Mouse (Mus musculus) intestine, postnatal 0 days (tissue): ENCODE measurements at regions not wholly inside any gene's neighbourhood (a gene's known extent, or its start where the extent isn't known, plus 50 kb on each side); places are given as distances from the start of the nearest gene placed in this dataset.

Experiments used
- ATAC-seq: fragments of 200-750 bp; cut with Nextera tagmentation; 2 replicates; pipeline ENCODE4 v1.8.0; 2017; ENCODE audit warnings: mild to moderate bottlenecking, moderate TSS enrichment, moderate library complexity
- H3K27ac ChIP-seq: fragments of 300-500 bp; sonication (generic); 2 replicates; pipeline ENCODE4 v1.5.1; 2014; ENCODE audit warnings: mild to moderate bottlenecking, low read depth, low read length, moderate library complexity
- H3K27me3 ChIP-seq: fragments of 300-500 bp; sonication (generic); replicated peaks from 2 replicates; pipeline ENCODE4 v1.6.1; 2014; ENCODE audit warnings: low read length, mixed read lengths; ENCODE audit not compliant: control insufficient read depth, insufficient read depth
- H3K36me3 ChIP-seq: fragments of 300-500 bp; sonication (generic); 2 replicates; pipeline ENCODE4 v1.6.1; 2014; ENCODE audit warnings: mild to moderate bottlenecking, moderate library complexity; ENCODE audit not compliant: control insufficient read depth, insufficient read depth
- H3K4me1 ChIP-seq: fragments of 300-500 bp; sonication (generic); replicated peaks from 2 replicates; pipeline ENCODE4 v1.6.1; 2014; ENCODE audit warnings: antibody characterized with exemption, low read length, mixed read lengths; ENCODE audit not compliant: control insufficient read depth, insufficient read depth
- H3K4me2 ChIP-seq: fragments of 300-500 bp; sonication (generic); replicated peaks from 2 replicates; pipeline ENCODE4 v1.6.1; 2014; ENCODE audit warnings: low read depth, mild to moderate bottlenecking, moderate library complexity
- H3K4me3 ChIP-seq: fragments of 300-500 bp; sonication (generic); 2 replicates; pipeline ENCODE4 v1.5.1; 2014; ENCODE audit warnings: low read depth, low read length
- H3K9ac ChIP-seq: fragments of 300-500 bp; sonication (generic); 2 replicates; pipeline ENCODE4 v1.6.1; 2014; ENCODE audit warnings: mild to moderate bottlenecking, low read depth, low read length
- H3K9me3 ChIP-seq: fragments of 300-500 bp; sonication (generic); 2 replicates; pipeline ENCODE4 v1.6.1; 2016; ENCODE audit warnings: mixed run types; ENCODE audit not compliant: control insufficient read depth
- CTCF ChIP-seq: sonication (generic); IDR thresholded peaks from 2 replicates; pipeline ENCODE4 v1.5.1; 2016; ENCODE audit warnings: low read depth, mild to moderate bottlenecking, control low read depth, antibody characterized with exemption, moderate library complexity
- WGBS: fragments of 180-500 bp; shearing (Covaris S2); extraction: QIAGEN DNeasy Blood & Tissue Kit; methylation state at CpG from one replicate; pipeline ENCODE4 v1.1.7; 2014; 5-methylcytosine and 5-hydroxymethylcytosine counted together

DNA sequence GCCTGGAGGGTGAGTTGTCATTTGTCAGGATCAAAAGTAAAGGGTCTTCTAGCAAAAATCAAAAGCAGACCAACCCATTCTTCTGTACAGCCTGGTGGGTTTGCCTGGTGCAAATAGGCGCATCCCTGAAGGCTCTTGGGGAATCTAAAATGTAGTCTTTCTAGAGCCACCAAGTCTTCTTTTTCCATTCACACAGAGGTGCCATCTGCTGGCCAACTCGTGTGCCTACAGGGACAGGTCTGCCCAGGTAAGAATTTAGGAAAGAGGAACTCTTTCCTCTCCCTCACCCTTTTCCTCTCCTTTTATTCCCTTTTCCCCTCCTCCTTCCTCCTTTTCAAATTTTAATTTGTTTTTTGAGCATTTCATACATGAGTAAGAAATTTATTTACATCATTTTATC, 116.5 kb downstream of the Insig2 start:
- peak; percentile 61 for TF ChIP-seq CTCF
- no peak overlapping the region for H3K4me3 ChIP-seq
- no peaks in the 10 kb centered on the region for H3K36me3 ChIP-seq
- 22% methylated on average over 2 of the region's 2 CpGs for WGBS
- no peak overlapping the region for H3K9ac ChIP-seq
- no peaks in the 10 kb centered on the region for H3K27me3 ChIP-seq
- no peaks in the 10 kb centered on the region for H3K4me1 ChIP-seq
- no peak overlapping the region for H3K4me2 ChIP-seq
- H3K9me3 ChIP-seq: no peaks in the 10 kb centered on the region
- ATAC-seq: no peak
- H3K27ac ChIP-seq: no peak overlapping the region

DNA sequence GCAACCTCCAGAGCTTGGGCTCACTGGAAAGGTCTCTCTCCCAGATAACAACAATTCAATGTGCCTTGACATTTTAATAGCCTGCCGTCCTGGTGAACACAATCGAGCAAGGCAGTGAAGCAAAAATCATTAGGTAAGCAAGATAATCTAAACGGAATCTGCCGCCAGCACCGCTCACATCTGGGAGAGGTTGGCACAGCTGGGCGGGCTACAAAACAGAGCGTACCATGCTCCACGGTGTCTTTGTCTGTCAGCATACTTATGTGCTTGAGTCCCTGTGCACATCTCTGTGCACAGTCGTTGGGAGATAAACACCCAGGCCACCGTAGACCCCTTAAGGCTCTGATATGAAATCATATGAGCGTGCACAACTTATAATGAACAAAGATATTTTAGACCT, 108.1 kb downstream of the Insig2 start:
- no peak overlapping the region for H3K4me3 ChIP-seq
- TF ChIP-seq CTCF: no peak
- H3K27ac ChIP-seq: no peak overlapping the region
- no peak overlapping the region for H3K4me2 ChIP-seq
- no peak for ATAC-seq
- H3K9me3 ChIP-seq: no peaks in the 10 kb centered on the region
- no peaks in the 10 kb centered on the region for H3K36me3 ChIP-seq
- no peaks in the 10 kb centered on the region for H3K4me1 ChIP-seq
- no peaks in the 10 kb centered on the region for H3K27me3 ChIP-seq
- H3K9ac ChIP-seq: no peak overlapping the region
- WGBS: 58% methylated on average over 11 of the region's 11 CpGs

GRCm38 (mm10) chr1:121226466-121227232, 105.7 kb downstream of the Insig2 start:
- no peak overlapping the region for H3K9ac ChIP-seq
- peak; percentile 56 for ATAC-seq
- WGBS: 15% methylated on average over 15 of the region's 15 CpGs
- H3K36me3 ChIP-seq: no peaks in the 10 kb centered on the region
- no peaks in the 10 kb centered on the region for H3K9me3 ChIP-seq
- H3K4me1 ChIP-seq: no peaks in the 10 kb centered on the region
- no peak for TF ChIP-seq CTCF
- H3K27ac ChIP-seq: no peak overlapping the region
- H3K27me3 ChIP-seq: no peaks in the 10 kb centered on the region
- peak overlapping the region; percentile 24; the same call in 1 of the 2 replicates for H3K4me2 ChIP-seq
- no peak overlapping the region for H3K4me3 ChIP-seq

GRCm38 (mm10) chr1:121227233-121227594, 105.2 kb downstream of the Insig2 start:
- Histone ChIP-seq H3K9ac (no peak overlapping the region), H3K4me3 (no peak overlapping the region), H3K4me2 (no peak overlapping the region), H3K9me3 (no peaks in the 10 kb centered on the region), H3K36me3 (no peaks in the 10 kb centered on the region), H3K27me3 (no peaks in the 10 kb centered on the region), H3K4me1 (no peaks in the 10 kb centered on the region), H3K27ac (no peak overlapping the region)
- 35% methylated on average over 6 of the region's 6 CpGs for WGBS
- ATAC-seq: no peak
- no peak for TF ChIP-seq CTCF

DNA sequence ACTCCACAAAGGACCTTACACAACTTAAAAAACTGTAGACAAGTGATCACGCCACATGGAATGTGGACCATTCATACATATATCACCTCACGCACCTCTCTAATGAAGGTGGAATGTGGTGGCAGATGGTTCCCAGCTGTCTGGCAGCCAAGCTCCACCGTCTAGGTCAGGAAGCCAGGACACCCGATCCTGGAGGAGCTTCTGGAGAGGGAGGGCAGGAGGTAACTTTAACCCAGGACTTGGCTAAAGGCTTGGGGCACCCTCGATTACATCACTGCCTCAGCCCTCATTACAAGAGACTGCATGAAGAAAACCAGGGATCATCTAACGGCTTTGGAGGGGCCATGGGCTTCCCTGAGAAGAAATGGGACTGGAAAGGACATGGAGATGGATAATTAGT, 88.8 kb downstream of the Insig2 start:
- ATAC-seq: no peak
- H3K9ac ChIP-seq: no peak overlapping the region
- no peaks in the 10 kb centered on the region for H3K36me3 ChIP-seq
- no peak overlapping the region for H3K27ac ChIP-seq
- H3K27me3 ChIP-seq: no peaks in the 10 kb centered on the region
- no peak overlapping the region for H3K4me3 ChIP-seq
- 59% methylated on average over 6 of the region's 6 CpGs for WGBS
- no peak for TF ChIP-seq CTCF
- no peaks in the 10 kb centered on the region for H3K4me1 ChIP-seq
- H3K4me2 ChIP-seq: no peak overlapping the region
- H3K9me3 ChIP-seq: no peaks in the 10 kb centered on the region

DNA sequence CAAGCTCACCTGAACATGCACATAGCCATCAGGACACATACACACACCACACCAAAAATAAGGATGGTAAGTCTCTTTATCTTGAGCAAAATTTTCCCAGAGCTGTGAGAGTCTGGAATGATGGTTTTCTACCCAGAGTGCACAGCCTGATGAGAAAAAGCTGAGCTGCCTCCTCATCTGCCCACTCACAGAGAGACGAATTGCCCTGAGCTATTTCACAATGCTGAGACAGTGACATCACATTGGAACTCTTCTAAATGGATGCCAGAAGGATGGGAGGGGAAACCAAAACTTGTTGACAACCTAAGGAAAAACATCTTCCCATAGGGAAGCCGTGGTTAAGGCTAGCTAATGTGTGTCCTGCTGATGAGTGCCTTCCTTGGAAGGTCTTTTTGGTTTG, 84.8 kb downstream of the Insig2 start:
- 61% methylated on average over 2 of the region's 2 CpGs for WGBS

More for the DNA sequence above, 84.8 kb downstream of the Insig2 start:
- TF ChIP-seq CTCF: no peak
- no peak overlapping the region for H3K9ac ChIP-seq
- H3K9me3 ChIP-seq: no peaks in the 10 kb centered on the region
- H3K27ac ChIP-seq: no peak overlapping the region
- no peaks in the 10 kb centered on the region for H3K4me1 ChIP-seq
- no peak overlapping the region for H3K4me2 ChIP-seq
- H3K4me3 ChIP-seq: no peak overlapping the region
- H3K27me3 ChIP-seq: no peaks in the 10 kb centered on the region
- no peaks in the 10 kb centered on the region for H3K36me3 ChIP-seq
- no peak for ATAC-seq
